Mouse (Mus musculus): ENCODE data around the gene Mical2.

- TF ChIP-seq CTCF (IDR thresholded peaks at IDR 0.05; ENCODE audit: low read depth, low read length) (no peak), POLR2A (IDR thresholded peaks at IDR 0.05; ENCODE audit: borderline replicate concordance, low read depth, low read length) (no peak)
These were observed 54.8 kb downstream of the Mical2 start for GRCm38 (mm10) chr7:112280474-112280873.

Data from bone marrow macrophage, adult 2 months (primary cell).